Mouse (Mus musculus) bone marrow macrophage, adult 2 months (primary cell): ENCODE data around the gene Trub1. TPM values are rescaled to one million over a fixed set of nuclear protein-coding genes. Genes with fewer than 3 reads are reported as not detected.

Experiments used
- H3K27ac ChIP-seq: 2 replicates; pipeline ENCODE4 v1.5.1; 2012; ENCODE audit warnings: low read depth, low read length; ENCODE audit not compliant: insufficient read depth
- H3K4me1 ChIP-seq: 2 replicates; pipeline ENCODE4 v1.6.1; 2012; ENCODE audit warnings: low read length; ENCODE audit not compliant: control insufficient read depth, insufficient read depth
- H3K4me3 ChIP-seq: 2 replicates; pipeline ENCODE4 v1.5.1; 2012; ENCODE audit warnings: mild to moderate bottlenecking, low read length, moderate library complexity; ENCODE audit not compliant: insufficient read depth
- CTCF ChIP-seq: IDR thresholded peaks from 2 replicates; pipeline ENCODE4 v1.5.1; 2012; ENCODE audit warnings: low read depth, mild to moderate bottlenecking, low read length, moderate library complexity
- POLR2A ChIP-seq: IDR thresholded peaks from 2 replicates; pipeline ENCODE4 v1.6.1; 2012; ENCODE audit warnings: mild to moderate bottlenecking, low read depth, low read length, borderline replicate concordance
- polyA plus RNA-seq: library from polyadenylated mRNA; stranded (reverse); fragments of >200 nt; gene quantifications from 2 replicates; pipeline ENCODE4 v1.2.4, GENCODE M21; 2012; ENCODE audit not compliant: missing spikeins, insufficient read depth, insufficient read length

Gene Trub1
- polyA plus RNA-seq, 1 experiment = 4.8 TPM

GRCm38 (mm10) chr19:57463741-57464140 lies 11.0 kb downstream of the Trub1 start:
- no peak overlapping the region for H3K27ac ChIP-seq
- no peak for TF ChIP-seq POLR2A
- no peak for TF ChIP-seq CTCF
- H3K4me1 ChIP-seq = no peaks in the 10 kb centered on the region
- H3K4me3 ChIP-seq = no peak overlapping the region

GRCm38 (mm10) chr19:57465742-57466141 lies 13.0 kb downstream of the Trub1 start:
- TF ChIP-seq POLR2A (no peak), CTCF (no peak)
- no peaks in the 10 kb centered on the region for H3K4me1 ChIP-seq
- no peak overlapping the region for H3K27ac ChIP-seq
- no peak overlapping the region for H3K4me3 ChIP-seq

- TF ChIP-seq POLR2A = no peak
- TF ChIP-seq CTCF = no peak
- Histone ChIP-seq H3K4me3 (no peak overlapping the region), H3K4me1 (no peaks in the 10 kb centered on the region), H3K27ac (no peak overlapping the region)
These were observed 18.3 kb downstream of the Trub1 start for GRCm38 (mm10) chr19:57471033-57471432.

- no peaks in the 10 kb centered on the region for H3K4me1 ChIP-seq
- no peak overlapping the region for H3K27ac ChIP-seq
- no peak for TF ChIP-seq POLR2A
- no peak for TF ChIP-seq CTCF
- no peak overlapping the region for H3K4me3 ChIP-seq
These were observed 19.5 kb downstream of the Trub1 start for GRCm38 (mm10) chr19:57472169-57472568.

- Histone ChIP-seq H3K4me3 (no peak overlapping the region), H3K4me1 (no peaks in the 10 kb centered on the region), H3K27ac (no peak overlapping the region)
- TF ChIP-seq CTCF = no peak
- no peak for TF ChIP-seq POLR2A
These were observed 20.6 kb downstream of the Trub1 start for GRCm38 (mm10) chr19:57473301-57473700.

- Histone ChIP-seq H3K27ac (no peak overlapping the region), H3K4me3 (no peak overlapping the region), H3K4me1 (no peaks in the 10 kb centered on the region)
- TF ChIP-seq CTCF (no peak), POLR2A (no peak)
These were observed 22.6 kb downstream of the Trub1 start for GRCm38 (mm10) chr19:57475298-57475697.

GRCm38 (mm10) chr19:57477310-57477709 lies 24.6 kb downstream of the Trub1 start:
- H3K4me3 ChIP-seq = no peak overlapping the region
- TF ChIP-seq POLR2A = no peak
- TF ChIP-seq CTCF = no peak
- no peaks in the 10 kb centered on the region for H3K4me1 ChIP-seq
- no peak overlapping the region for H3K27ac ChIP-seq

- no peak overlapping the region for H3K27ac ChIP-seq
- TF ChIP-seq CTCF (no peak), POLR2A (no peak)
- no peaks in the 10 kb centered on the region for H3K4me1 ChIP-seq
- no peak overlapping the region for H3K4me3 ChIP-seq
These were observed 25.3 kb downstream of the Trub1 start for GRCm38 (mm10) chr19:57478056-57478455.

GRCm38 (mm10) chr19:57479886-57480655 lies 27.4 kb downstream of the Trub1 start:
- H3K27ac ChIP-seq = no peak overlapping the region
- H3K4me1 ChIP-seq = no peaks in the 10 kb centered on the region
- no peak overlapping the region for H3K4me3 ChIP-seq
- TF ChIP-seq CTCF = no peak
- no peak for TF ChIP-seq POLR2A

GRCm38 (mm10) chr19:57481743-57482259 lies 29.1 kb downstream of the Trub1 start:
- TF ChIP-seq POLR2A (no peak), CTCF (no peak)
- H3K27ac ChIP-seq = no peak overlapping the region
- H3K4me1 ChIP-seq = no peaks in the 10 kb centered on the region
- H3K4me3 ChIP-seq = no peak overlapping the region
